In the genomic region with DNA sequence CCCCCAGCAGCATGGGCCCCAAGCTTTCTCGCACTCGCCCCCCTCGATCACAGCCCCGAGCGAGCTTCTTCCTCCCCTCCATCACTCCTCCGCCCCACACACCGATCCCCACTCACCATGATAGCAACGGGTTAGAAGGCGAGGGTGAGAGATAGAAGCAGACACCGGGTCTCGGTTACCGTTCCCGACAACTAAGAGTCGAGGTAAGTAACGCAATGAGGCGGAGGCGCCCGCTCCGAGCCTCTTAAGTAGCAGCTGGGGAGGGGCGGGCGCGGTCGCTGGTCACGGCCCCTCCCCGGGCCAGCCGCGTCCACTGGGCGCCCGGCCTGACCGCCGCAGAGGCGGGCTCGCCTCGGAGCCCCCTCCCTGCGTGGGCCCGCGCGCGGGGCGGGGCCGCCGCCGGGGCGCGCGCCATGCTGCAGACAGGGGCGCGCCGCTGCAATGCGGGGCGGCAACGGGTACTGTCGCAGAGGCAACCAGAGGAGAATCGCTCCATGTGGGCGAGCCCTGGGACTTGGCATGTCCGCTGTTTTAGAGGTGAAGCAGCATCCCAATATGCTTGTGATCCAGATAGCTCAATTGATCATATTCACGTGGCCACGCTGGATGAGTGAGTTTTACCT, we compare ENCODE assay signal across 7 mouse cellular contexts. TPM values are rescaled to one million over a fixed set of nuclear protein-coding genes. Genes with fewer than 3 reads are reported as not detected.
DNase-seq lines count a peak whose midpoint lies in the region; ATAC-seq lines count a peak whose summit lies in the region.

A gene (minus strand): TSS at position 349 of the 623 bp plus-strand sequence.

- H3K9me3 ChIP-seq in embryonic facial prominence, embryonic 10.5 days: no peaks in the 10 kb centered on the region
- no peaks in the 10 kb centered on the region for H3K9me3 ChIP-seq in midbrain, embryonic 11.5 days (ENCODE audit: control insufficient read depth, low read length)

- H3K4me1 ChIP-seq in embryonic facial prominence, embryonic 10.5 days: peaks cover 22% of the 10 kb centered on the region
- H3K4me1 ChIP-seq in midbrain, embryonic 11.5 days (ENCODE audit: control insufficient read depth, insufficient read depth, low read length): peaks cover 14% of the 10 kb centered on the region

- intact Hi-C loops in left cerebral cortex, postnatal 4 days (cut with DNase I): no loop called here

- H3K9ac ChIP-seq in midbrain, embryonic 11.5 days (ENCODE audit: low read length): peak within 1 kb of the TSS; percentile 97

- H3K4me2 ChIP-seq in midbrain, embryonic 11.5 days: peak within 1 kb of the TSS; percentile 98

- H3K27me3 ChIP-seq in embryonic facial prominence, embryonic 10.5 days (replicated peaks; ENCODE audit: low read depth, poor library complexity, severe bottlenecking): no peaks in the 10 kb centered on the region
- no peaks in the 10 kb centered on the region for H3K27me3 ChIP-seq in midbrain, embryonic 11.5 days (ENCODE audit: control insufficient read depth, insufficient read depth, low read length)

- H3K4me3 ChIP-seq in embryonic facial prominence, embryonic 10.5 days: peak within 1 kb of the TSS; percentile 67
- H3K4me3 ChIP-seq in midbrain, embryonic 11.5 days (ENCODE audit: low read depth, low read length): peak within 1 kb of the TSS; percentile 75

- peak within 1 kb of the TSS; percentile 96 for H3K27ac ChIP-seq in embryonic facial prominence, embryonic 10.5 days (replicated peaks)
- H3K27ac ChIP-seq in midbrain, embryonic 11.5 days (ENCODE audit: low read depth, low read length): peak within 1 kb of the TSS; percentile 96

- under 1% methylated on average over 57 of the region's 58 CpGs for WGBS in embryonic facial prominence, embryonic 10.5 days
- WGBS in midbrain, embryonic 11.5 days: under 1% methylated on average over 54 of the region's 58 CpGs

- peak; percentile 73 for ATAC-seq in granulocyte monocyte progenitor cell, adult 5-6 weeks (replicated peaks; ENCODE audit: poor library complexity, severe bottlenecking)
- peak; percentile 96 for ATAC-seq in midbrain, embryonic 11.5 days (ENCODE audit: low FRiP score)

- peak; percentile 96 for DNase-seq in adrenal gland, postnatal 14 days
- DNase-seq in embryonic facial prominence, embryonic 10.5 days (ENCODE audit: low spot score): peak; percentile 95
- DNase-seq in kidney, adult 11 months: peak; percentile 91
- peak; percentile 94 for DNase-seq in left cerebral cortex, postnatal 4 days
- DNase-seq in midbrain, embryonic 11.5 days (ENCODE audit: low spot score, missing footprints): peak; percentile 99
- peak; percentile 87 for DNase-seq in right cerebral cortex, postnatal 4 days

- peaks cover 23% of the 10 kb centered on the region for H3K36me3 ChIP-seq in embryonic facial prominence, embryonic 10.5 days (replicated peaks)
- peaks cover 2% of the 10 kb centered on the region for H3K36me3 ChIP-seq in midbrain, embryonic 11.5 days (ENCODE audit: control insufficient read depth, insufficient read depth, low read length)

RNA-seq across cellular contexts. Expression of the gene that starts here (rescaled TPM):
- 337 and 342 TPM in 2 replicates for total RNA-seq in adrenal gland, postnatal 14 days (2021)
- polyA plus RNA-seq in embryonic facial prominence, embryonic 10.5 days (2016; fragmentation: Nextera tagmentation; extraction: Ambion mirVana): 2,343 and 2,408 TPM in 2 replicates
- 2,030 and 2,397 TPM in 2 replicates for total RNA-seq in granulocyte monocyte progenitor cell, adult 5-6 weeks (2014; fragmentation: Nextera tagmentation)
- total RNA-seq in granulocyte monocyte progenitor cell, adult 5-6 weeks (2017): 964 and 1,039 TPM in 2 replicates
- total RNA-seq in left cerebral cortex, postnatal 4 days (2021): 1,000 to 10,000 TPM; 1,107 to 1,135 TPM
- 2,214 and 2,255 TPM in 2 replicates for polyA plus RNA-seq in midbrain, embryonic 11.5 days (2014; fragmentation: Nextera tagmentation; extraction: Ambion mirVana)

Comparison
In these comparisons a context has a peak if more than half of its experiments do, and no peak if none do; other contexts are left out.
1. Peak in every context shown above with its lines: DNase-seq, ATAC-seq, H3K4me3 ChIP-seq and H3K27ac ChIP-seq.